ENCODE assay signal across 8 mouse cellular contexts in genomic region chr14:56304149-56304548, GRCm38 (mm10). TPM values are rescaled to one million over a fixed set of nuclear protein-coding genes. Genes with fewer than 3 reads are reported as not detected.
A peak's percentile ranks its signal among the peaks of the same experiment; 100 is the strongest.
DNase-seq lines count a peak whose midpoint lies in the region; ATAC-seq and TF ChIP-seq lines count a peak whose summit lies in the region.
"Had no signal": no experiment of that assay in that cellular context is flagged by ENCODE, and none has a peak within 500 bp of the region (broad histone marks: within the 10 kb centered on the region; RNA-seq: fewer than 3 reads in every experiment).

No protein-coding gene starts in this region.

- no peak overlapping the region for H3K27ac ChIP-seq in ES-E14 (ENCODE audit: insufficient read depth, low read depth, low read length, poor library complexity, severe bottlenecking)
- no peak overlapping the region for H3K27ac ChIP-seq in hindbrain, embryonic 15.5 days (replicated peaks)

- intact Hi-C loops in left cerebral cortex, postnatal 4 days (cut with DNase I) = no loop called here

- DNase-seq in left cerebral cortex, adult 11 months (ENCODE audit: low spot score) = peak; percentile 51
- no peak for DNase-seq in left cerebral cortex, postnatal 4 days
- peak; percentile 64 for DNase-seq in ES-E14 (ENCODE audit: low read depth, low spot score)
- DNase-seq in brain, adult 2 months (ENCODE audit: low read depth, low spot score) = peak; percentile 60
- no peak for DNase-seq in spleen, adult 18-20 months

- no peak overlapping the region for H3K4me3 ChIP-seq in ES-E14 (ENCODE audit: insufficient read depth in 1 of 2, low read depth in 1 of 2, low read length in 2 of 2, poor library complexity in 1 of 2, severe bottlenecking in 1 of 2)
- H3K4me3 ChIP-seq in hindbrain, embryonic 15.5 days = no peak overlapping the region

- no peak overlapping the region for H3K4me2 ChIP-seq in hindbrain, embryonic 15.5 days

- no peaks in the 10 kb centered on the region for H3K9me3 ChIP-seq in ES-E14 (ENCODE audit: control insufficient read depth, insufficient read depth, low read depth, low read length)
- no peaks in the 10 kb centered on the region for H3K9me3 ChIP-seq in hindbrain, embryonic 15.5 days

- no peak overlapping the region for H3K9ac ChIP-seq in ES-E14 (ENCODE audit: insufficient read depth, low read depth, low read length, poor library complexity, severe bottlenecking)
- H3K9ac ChIP-seq in hindbrain, embryonic 15.5 days = no peak overlapping the region

- H3K27me3 ChIP-seq in hindbrain, embryonic 15.5 days = no peaks in the 10 kb centered on the region

- 1% methylated on average over 4 of the region's 4 CpGs for WGBS in hindbrain, embryonic 15.5 days

- no peaks in the 10 kb centered on the region for H3K36me3 ChIP-seq in ES-E14 (ENCODE audit: control insufficient read depth, insufficient read depth, low read length, poor library complexity, severe bottlenecking)
- no peaks in the 10 kb centered on the region for H3K36me3 ChIP-seq in hindbrain, embryonic 15.5 days

- ATAC-seq in hindbrain, embryonic 15.5 days (ENCODE audit: low FRiP score, low read depth) = 0 out of 2 replicates have a peak, but pooled peaks have one; percentile 56
- peak; percentile 95 for ATAC-seq in megakaryocyte progenitor cell, adult 5-6 weeks (replicated peaks; ENCODE audit: poor library complexity)

- H3K4me1 ChIP-seq in ES-E14 (ENCODE audit: control insufficient read depth in 2 of 2, insufficient read depth in 2 of 2, low read length in 2 of 2, poor library complexity in 1 of 2) = peaks cover 0 to 2% of the 10 kb centered on the region in 2 experiments; a peak in 1 of 4 replicates
- no peaks in the 10 kb centered on the region for H3K4me1 ChIP-seq in hindbrain, embryonic 15.5 days (replicated peaks)

- in situ Hi-C loops in ES-E14 (cut with MboI; ENCODE audit: low sequenced_read_pairs in 2 of 2, unreplicated experiment in 2 of 2) = no loop called here

TF ChIP-seq in ES-E14, 5 proteins besides CTCF, POLR2A, EP300 and RAD21:
- TF ChIP-seq ZNF384 (IDR thresholded peaks at IDR 0.05; ENCODE audit: low read depth, low read length) (no peak), HCFC1 (IDR thresholded peaks at IDR 0.05; ENCODE audit: borderline replicate concordance, insufficient read depth, low read length) (no peak), CHD2 (IDR thresholded peaks at IDR 0.05; ENCODE audit: low read depth, low read length) (0 out of 2 replicates have a peak, but pooled peaks have one; percentile 40), MAFK (IDR thresholded peaks at IDR 0.05; ENCODE audit: insufficient read depth, low read depth, low read length) (no peak), ZC3H11A (IDR thresholded peaks at IDR 0.05; ENCODE audit: borderline replicate concordance, low read depth, low read length) (peak; percentile 75; the same call in 1 of the 2 replicates)

RNA-seq across cellular contexts. Expression of gene Gzmb, which starts 42.1 kb away (rescaled TPM):
- total RNA-seq in left cerebral cortex, postnatal 4 days (2021) = not detected
- total RNA-seq in ES-E14 (2012; rRNA removed) = not detected in 2 replicates
- polyA plus RNA-seq in hindbrain, embryonic 15.5 days (2015; fragmentation: Nextera tagmentation; extraction: Ambion mirVana) = not detected in 2 replicates
- 3.5 TPM in 2 replicates for total RNA-seq in megakaryocyte progenitor cell, adult 5-6 weeks (2015)
- 1.1 TPM in 2 replicates for total RNA-seq in megakaryocyte progenitor cell, adult 5-6 weeks (2017)
- polyA plus RNA-seq: testis, adult 2 months had no signal

Comparison
In these comparisons a context has a peak if more than half of its experiments do, and no peak if none do; other contexts are left out.
1. DNase-seq: peak in left cerebral cortex, adult 11 months (single experiment), ES-E14 (single experiment) and brain, adult 2 months (single experiment); none in left cerebral cortex, postnatal 4 days (single experiment) and spleen, adult 18-20 months (0 of 2).